Mouse (Mus musculus): Measurements from ENCODE around the gene Sft2d2. TPM values are rescaled to one million over a fixed set of nuclear protein-coding genes. Genes with fewer than 3 reads are reported as not detected.

The Sft2d2 gene
- polyA plus RNA-seq, 1 experiment from 2014 or later = 14.2 TPM

GRCm38 (mm10) chr1:165188806-165189580 is 5.2 kb downstream of the Sft2d2 start:
- no peaks in the 10 kb centered on the region for H3K27me3 ChIP-seq (ENCODE audit: control insufficient read depth, insufficient read depth, low read length)
- no peaks in the 10 kb centered on the region for H3K36me3 ChIP-seq (replicated peaks; ENCODE audit: control insufficient read depth, insufficient read depth, low read depth, low read length)
- H3K9ac ChIP-seq (replicated peaks; ENCODE audit: low read length) = no peak overlapping the region
- no peaks in the 10 kb centered on the region for H3K9me3 ChIP-seq (replicated peaks; ENCODE audit: control insufficient read depth, low read length)
- no peak overlapping the region for H3K4me2 ChIP-seq (ENCODE audit: low read depth, low read length)
- 70% methylated on average over 10 of the region's 10 CpGs for WGBS
- no peak overlapping the region for H3K4me3 ChIP-seq (ENCODE audit: low read depth, low read length)
- no peaks in the 10 kb centered on the region for H3K4me1 ChIP-seq (ENCODE audit: control insufficient read depth, insufficient read depth, low read length)
- ATAC-seq (replicated peaks; ENCODE audit: insufficient number of reproducible peaks, low FRiP score, low TSS enrichment, low read depth) (no peak), DNase-seq (ENCODE audit: low spot score) (no peak)
- no peak overlapping the region for H3K27ac ChIP-seq (replicated peaks; ENCODE audit: low read depth, low read length)

- H3K9ac ChIP-seq (replicated peaks; ENCODE audit: low read length) = no peak overlapping the region
- H3K4me1 ChIP-seq (ENCODE audit: control insufficient read depth, insufficient read depth, low read length) = no peaks in the 10 kb centered on the region
- DNase-seq (ENCODE audit: low spot score) (no peak), ATAC-seq (replicated peaks; ENCODE audit: insufficient number of reproducible peaks, low FRiP score, low TSS enrichment, low read depth) (no peak)
- no peaks in the 10 kb centered on the region for H3K9me3 ChIP-seq (replicated peaks; ENCODE audit: control insufficient read depth, low read length)
- no peaks in the 10 kb centered on the region for H3K27me3 ChIP-seq (ENCODE audit: control insufficient read depth, insufficient read depth, low read length)
- 63% methylated on average over 5 of the region's 5 CpGs for WGBS
- H3K36me3 ChIP-seq (replicated peaks; ENCODE audit: control insufficient read depth, insufficient read depth, low read depth, low read length) = no peaks in the 10 kb centered on the region
- no peak overlapping the region for H3K27ac ChIP-seq (replicated peaks; ENCODE audit: low read depth, low read length)
- no peak overlapping the region for H3K4me2 ChIP-seq (ENCODE audit: low read depth, low read length)
- no peak overlapping the region for H3K4me3 ChIP-seq (ENCODE audit: low read depth, low read length)
These were observed 6.9 kb downstream of the Sft2d2 start for GRCm38 (mm10) chr1:165187357-165187756.

- Histone ChIP-seq H3K9me3 (replicated peaks; ENCODE audit: control insufficient read depth, low read length) (no peaks in the 10 kb centered on the region), H3K4me1 (ENCODE audit: control insufficient read depth, insufficient read depth, low read length) (no peaks in the 10 kb centered on the region), H3K27ac (replicated peaks; ENCODE audit: low read depth, low read length) (no peak overlapping the region), H3K36me3 (replicated peaks; ENCODE audit: control insufficient read depth, insufficient read depth, low read depth, low read length) (no peaks in the 10 kb centered on the region), H3K27me3 (ENCODE audit: control insufficient read depth, insufficient read depth, low read length) (no peaks in the 10 kb centered on the region), H3K4me3 (ENCODE audit: low read depth, low read length) (no peak overlapping the region), H3K9ac (replicated peaks; ENCODE audit: low read length) (no peak overlapping the region), H3K4me2 (ENCODE audit: low read depth, low read length) (no peak overlapping the region)
- 84% methylated on average over 12 of the region's 12 CpGs for WGBS
- ATAC-seq (replicated peaks; ENCODE audit: insufficient number of reproducible peaks, low FRiP score, low TSS enrichment, low read depth) (no peak), DNase-seq (ENCODE audit: low spot score) (no peak)
These were observed 7.7 kb downstream of the Sft2d2 start for GRCm38 (mm10) chr1:165186491-165186890.

GRCm38 (mm10) chr1:165185116-165185515 is 9.1 kb downstream of the Sft2d2 start:
- Histone ChIP-seq H3K36me3 (replicated peaks; ENCODE audit: control insufficient read depth, insufficient read depth, low read depth, low read length) (no peaks in the 10 kb centered on the region), H3K4me2 (ENCODE audit: low read depth, low read length) (no peak overlapping the region), H3K4me3 (ENCODE audit: low read depth, low read length) (no peak overlapping the region), H3K27me3 (ENCODE audit: control insufficient read depth, insufficient read depth, low read length) (no peaks in the 10 kb centered on the region), H3K4me1 (ENCODE audit: control insufficient read depth, insufficient read depth, low read length) (no peaks in the 10 kb centered on the region), H3K9ac (replicated peaks; ENCODE audit: low read length) (no peak overlapping the region), H3K9me3 (replicated peaks; ENCODE audit: control insufficient read depth, low read length) (no peaks in the 10 kb centered on the region), H3K27ac (replicated peaks; ENCODE audit: low read depth, low read length) (no peak overlapping the region)
- DNase-seq (ENCODE audit: low spot score) = no peak
- 63% methylated on average over 7 of the region's 7 CpGs for WGBS
- no peak for ATAC-seq (replicated peaks; ENCODE audit: insufficient number of reproducible peaks, low FRiP score, low TSS enrichment, low read depth)

- no peak overlapping the region for H3K4me3 ChIP-seq (ENCODE audit: low read depth, low read length)
- WGBS = 79% methylated on average over 3 of the region's 3 CpGs
- ATAC-seq (replicated peaks; ENCODE audit: insufficient number of reproducible peaks, low FRiP score, low TSS enrichment, low read depth) (no peak), DNase-seq (ENCODE audit: low spot score) (no peak)
- H3K36me3 ChIP-seq (replicated peaks; ENCODE audit: control insufficient read depth, insufficient read depth, low read depth, low read length) = no peaks in the 10 kb centered on the region
- H3K4me1 ChIP-seq (ENCODE audit: control insufficient read depth, insufficient read depth, low read length) = no peaks in the 10 kb centered on the region
- H3K4me2 ChIP-seq (ENCODE audit: low read depth, low read length) = no peak overlapping the region
- H3K27me3 ChIP-seq (ENCODE audit: control insufficient read depth, insufficient read depth, low read length) = no peaks in the 10 kb centered on the region
- H3K9me3 ChIP-seq (replicated peaks; ENCODE audit: control insufficient read depth, low read length) = no peaks in the 10 kb centered on the region
- no peak overlapping the region for H3K27ac ChIP-seq (replicated peaks; ENCODE audit: low read depth, low read length)
- no peak overlapping the region for H3K9ac ChIP-seq (replicated peaks; ENCODE audit: low read length)
These were observed 10.1 kb downstream of the Sft2d2 start for GRCm38 (mm10) chr1:165184178-165184577.

GRCm38 (mm10) chr1:165183400-165183799 is 10.8 kb downstream of the Sft2d2 start:
- H3K4me3 ChIP-seq (ENCODE audit: low read depth, low read length) = no peak overlapping the region
- H3K4me1 ChIP-seq (ENCODE audit: control insufficient read depth, insufficient read depth, low read length) = no peaks in the 10 kb centered on the region
- no peak overlapping the region for H3K27ac ChIP-seq (replicated peaks; ENCODE audit: low read depth, low read length)
- H3K4me2 ChIP-seq (ENCODE audit: low read depth, low read length) = no peak overlapping the region
- no peak for DNase-seq (ENCODE audit: low spot score)
- no peaks in the 10 kb centered on the region for H3K36me3 ChIP-seq (replicated peaks; ENCODE audit: control insufficient read depth, insufficient read depth, low read depth, low read length)
- 69% methylated on average over 6 of the region's 6 CpGs for WGBS
- no peak for ATAC-seq (replicated peaks; ENCODE audit: insufficient number of reproducible peaks, low FRiP score, low TSS enrichment, low read depth)
- H3K27me3 ChIP-seq (ENCODE audit: control insufficient read depth, insufficient read depth, low read length) = no peaks in the 10 kb centered on the region
- no peaks in the 10 kb centered on the region for H3K9me3 ChIP-seq (replicated peaks; ENCODE audit: control insufficient read depth, low read length)
- H3K9ac ChIP-seq (replicated peaks; ENCODE audit: low read length) = no peak overlapping the region

- Histone ChIP-seq H3K4me2 (ENCODE audit: low read depth, low read length) (no peak overlapping the region), H3K27me3 (ENCODE audit: control insufficient read depth, insufficient read depth, low read length) (no peaks in the 10 kb centered on the region), H3K36me3 (replicated peaks; ENCODE audit: control insufficient read depth, insufficient read depth, low read depth, low read length) (no peaks in the 10 kb centered on the region), H3K9ac (replicated peaks; ENCODE audit: low read length) (no peak overlapping the region), H3K27ac (replicated peaks; ENCODE audit: low read depth, low read length) (no peak overlapping the region), H3K4me1 (ENCODE audit: control insufficient read depth, insufficient read depth, low read length) (no peaks in the 10 kb centered on the region), H3K9me3 (replicated peaks; ENCODE audit: control insufficient read depth, low read length) (no peaks in the 10 kb centered on the region), H3K4me3 (ENCODE audit: low read depth, low read length) (no peak overlapping the region)
- DNase-seq (ENCODE audit: low spot score) = no peak
- no peak for ATAC-seq (replicated peaks; ENCODE audit: insufficient number of reproducible peaks, low FRiP score, low TSS enrichment, low read depth)
- WGBS = 77% methylated on average over 5 of the region's 5 CpGs
These were observed 14.9 kb downstream of the Sft2d2 start for GRCm38 (mm10) chr1:165179321-165179720.

- WGBS = 87% methylated on average over 6 of the region's 6 CpGs
- no peak overlapping the region for H3K4me2 ChIP-seq (ENCODE audit: low read depth, low read length)
- no peak overlapping the region for H3K27ac ChIP-seq (replicated peaks; ENCODE audit: low read depth, low read length)
- H3K36me3 ChIP-seq (replicated peaks; ENCODE audit: control insufficient read depth, insufficient read depth, low read depth, low read length) = no peaks in the 10 kb centered on the region
- ATAC-seq (replicated peaks; ENCODE audit: insufficient number of reproducible peaks, low FRiP score, low TSS enrichment, low read depth) (no peak), DNase-seq (ENCODE audit: low spot score) (no peak)
- no peak overlapping the region for H3K9ac ChIP-seq (replicated peaks; ENCODE audit: low read length)
- no peak overlapping the region for H3K4me3 ChIP-seq (ENCODE audit: low read depth, low read length)
- H3K27me3 ChIP-seq (ENCODE audit: control insufficient read depth, insufficient read depth, low read length) = no peaks in the 10 kb centered on the region
- H3K9me3 ChIP-seq (replicated peaks; ENCODE audit: control insufficient read depth, low read length) = no peaks in the 10 kb centered on the region
- H3K4me1 ChIP-seq (ENCODE audit: control insufficient read depth, insufficient read depth, low read length) = no peaks in the 10 kb centered on the region
These were observed 16.2 kb downstream of the Sft2d2 start for GRCm38 (mm10) chr1:165178075-165178474.
